Mouse (Mus musculus) embryonic facial prominence, embryonic 10.5 days (tissue): Measurements from ENCODE around the gene Bud31. TPM values are rescaled to one million over a fixed set of nuclear protein-coding genes. Genes with fewer than 3 reads are reported as not detected.
"Not testable (repeated sequence)": the region's sequence is repeated elsewhere in the genome, so short reads cannot be mapped to it uniquely, and the experiment has no call there.

ENCODE experiments used
- DNase-seq: peaks from one replicate; pipeline ENCODE4 v3.0.0-alpha.2; 2017; ENCODE audit warnings: low spot score
- H3K27ac ChIP-seq: fragments of 300-500 bp; sonication (generic); replicated peaks from 2 replicates; pipeline ENCODE4 v1.5.1; 2016; ENCODE audit warnings: mild to moderate bottlenecking
- H3K27me3 ChIP-seq: fragments of 300-500 bp; sonication (generic); replicated peaks from 2 replicates; pipeline ENCODE4 v1.6.1; 2016; ENCODE audit warnings: low read depth, mild to moderate bottlenecking; ENCODE audit not compliant: poor library complexity, severe bottlenecking
- H3K36me3 ChIP-seq: fragments of 300-500 bp; sonication (generic); replicated peaks from 2 replicates; pipeline ENCODE4 v1.6.1; 2016; ENCODE audit warnings: mild to moderate bottlenecking, moderate library complexity
- H3K4me1 ChIP-seq: fragments of 300-500 bp; sonication (generic); 2 replicates; pipeline ENCODE4 v1.6.1; 2016
- H3K4me3 ChIP-seq: fragments of 300-500 bp; sonication (generic); 2 replicates; pipeline ENCODE4 v1.5.1; 2016; ENCODE audit warnings: mild to moderate bottlenecking, moderate library complexity
- H3K9me3 ChIP-seq: fragments of 300-500 bp; sonication (generic); 2 replicates; pipeline ENCODE4 v1.6.1; 2016; ENCODE audit warnings: mild to moderate bottlenecking
- WGBS: fragments of 180-500 bp; shearing (Covaris S2); methylation state at CpG from one replicate; pipeline ENCODE4 v1.1.7; 2016; 5-methylcytosine and 5-hydroxymethylcytosine counted together
- polyA plus RNA-seq: library from polyadenylated mRNA; unstranded; fragments of >200 nt; fragmentation: Nextera tagmentation; extraction: Ambion mirVana; gene quantifications from 2 replicates; pipeline ENCODE4 v1.2.1, GENCODE M21; 2016

Bud31 gene
- polyA plus RNA-seq, 1 experiment from 2014 or later, result 250 TPM

DNA sequence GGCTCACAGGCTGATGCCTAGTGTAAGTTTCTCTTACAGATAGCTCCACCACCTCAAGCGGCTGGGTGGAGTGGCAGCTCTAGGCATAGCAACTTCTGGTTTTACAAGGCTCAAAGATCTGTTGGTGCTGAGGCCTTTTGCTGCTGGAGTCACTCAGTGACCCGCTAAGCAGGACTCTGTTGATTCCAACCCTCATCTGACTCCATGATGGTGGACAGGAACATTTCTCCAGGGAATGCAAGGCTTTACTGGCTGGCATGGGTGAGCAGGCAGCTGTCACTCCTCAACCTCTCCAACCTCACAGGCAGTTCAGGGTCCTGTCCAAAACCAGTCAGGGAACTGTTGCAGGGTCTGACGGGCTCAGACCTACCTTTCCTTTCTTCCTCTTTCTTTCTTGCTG, 9.2 kb upstream of the Bud31 start:
- 96% methylated on average over 3 of the region's 3 CpGs for whole genome bisulfite sequencing
- Histone ChIP-seq H3K9me3 (no peaks in the 10 kb centered on the region), H3K27ac (no peak overlapping the region), H3K36me3 (peaks cover 100% of the 10 kb centered on the region), H3K27me3 (no peaks in the 10 kb centered on the region), H3K4me1 (no peaks in the 10 kb centered on the region), H3K4me3 (no peak overlapping the region)
- no peak for DNase-seq

DNA sequence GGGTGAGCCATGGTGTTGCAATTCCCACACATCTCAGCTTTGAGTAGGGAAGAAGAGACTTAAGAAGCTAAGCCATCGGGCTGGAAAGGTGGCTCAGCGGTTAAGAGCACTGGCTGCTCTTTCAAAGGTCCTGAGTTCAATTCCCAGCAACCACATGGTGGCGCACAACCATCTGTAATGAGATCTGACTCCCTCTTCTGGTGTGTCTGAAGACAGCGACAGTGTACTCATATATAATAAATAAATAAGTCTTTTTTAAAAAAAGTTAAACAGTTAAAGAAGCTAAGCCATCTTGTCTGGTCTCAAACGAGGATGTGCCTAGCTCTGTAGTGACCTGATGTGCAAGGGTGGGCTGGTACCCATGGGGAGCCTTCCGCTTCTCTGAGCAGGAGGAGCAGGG, 6.9 kb upstream of the Bud31 start:
- H3K4me1 ChIP-seq, H3K27me3 ChIP-seq, DNase-seq, H3K4me3 ChIP-seq, H3K9me3 ChIP-seq, H3K27ac ChIP-seq: not testable (repeated sequence)
- 92% methylated on average over 6 of the region's 6 CpGs for WGBS
- H3K36me3 ChIP-seq, result peaks cover 97% of the 10 kb centered on the region

DNA sequence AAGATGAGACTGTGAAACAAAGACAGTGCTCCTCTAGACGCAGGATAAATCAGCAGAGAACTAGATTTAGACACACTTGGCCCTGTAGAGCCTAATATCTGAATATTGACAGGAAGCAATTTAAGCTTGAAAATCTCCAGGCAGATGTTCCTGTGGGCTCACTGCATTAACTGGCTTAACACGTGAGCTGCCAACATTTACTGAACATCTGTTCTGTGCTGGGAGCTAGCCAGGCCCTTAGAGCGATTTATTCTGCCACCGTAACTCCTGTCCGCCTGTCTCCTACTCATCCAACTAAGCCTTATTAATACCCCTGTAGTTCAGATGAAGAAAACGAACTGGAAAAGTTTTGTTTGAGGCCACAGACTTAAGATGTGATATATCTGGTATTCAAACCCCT, 1.3 kb upstream of the Bud31 start:
- H3K4me3 ChIP-seq, result peak overlapping the region; percentile 93
- DNase-seq, result no peak
- H3K27me3 ChIP-seq, result no peaks in the 10 kb centered on the region
- no peaks in the 10 kb centered on the region for H3K9me3 ChIP-seq
- peaks cover 68% of the 10 kb centered on the region for H3K36me3 ChIP-seq
- WGBS, result 25% methylated on average over 6 of the region's 6 CpGs
- H3K27ac ChIP-seq, result peak overlapping the region; percentile 98
- peaks cover 26% of the 10 kb centered on the region for H3K4me1 ChIP-seq

DNA sequence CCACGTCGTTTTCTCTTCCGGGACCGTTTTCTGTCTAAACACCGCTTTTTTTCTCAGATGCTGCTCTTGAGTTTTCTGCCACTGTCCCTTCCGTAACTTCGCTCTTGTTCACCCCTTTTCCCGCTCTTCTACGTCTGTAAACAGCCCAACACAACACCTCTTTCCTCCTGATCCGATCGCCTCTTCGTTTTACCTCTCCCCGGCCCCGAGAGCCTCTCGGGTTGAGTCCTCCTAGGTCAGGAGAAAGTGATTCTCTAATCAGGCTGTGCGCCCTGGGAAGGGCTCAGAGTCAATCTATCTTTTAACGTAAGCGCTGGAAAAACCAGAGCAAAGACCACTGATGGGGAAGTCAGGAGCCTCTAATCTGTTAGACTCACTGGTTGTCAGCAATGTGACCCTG, 449 bp downstream of the Bud31 start:
- H3K4me3 ChIP-seq, result peak overlapping the region; percentile 93
- H3K36me3 ChIP-seq, result peaks cover 68% of the 10 kb centered on the region
- no peaks in the 10 kb centered on the region for H3K27me3 ChIP-seq
- DNase-seq, result no peak
- peaks cover 26% of the 10 kb centered on the region for H3K4me1 ChIP-seq
- peak overlapping the region; percentile 98 for H3K27ac ChIP-seq
- under 1% methylated on average over 18 of the region's 18 CpGs for WGBS
- H3K9me3 ChIP-seq, result no peaks in the 10 kb centered on the region

DNA sequence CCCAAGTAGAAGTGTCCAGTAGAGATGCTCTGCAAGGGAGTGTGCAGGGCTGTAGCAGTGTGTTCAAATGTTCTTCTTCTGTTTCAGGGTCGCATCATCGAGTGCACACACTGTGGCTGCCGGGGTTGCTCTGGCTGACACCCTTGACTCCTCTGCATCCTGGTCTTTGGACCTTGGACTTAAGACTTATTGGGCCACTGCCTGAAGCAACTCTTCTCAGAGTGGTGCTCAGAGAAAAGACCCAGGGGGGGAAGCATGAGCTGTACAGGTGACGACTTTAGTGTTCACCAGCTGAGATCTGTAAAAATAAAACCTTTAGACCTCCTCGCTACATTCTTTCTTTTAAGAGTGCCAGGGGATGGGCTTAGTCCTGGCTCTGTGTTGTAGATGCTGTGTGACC, 7.6 kb downstream of the Bud31 start:
- no peaks in the 10 kb centered on the region for H3K9me3 ChIP-seq
- no peak overlapping the region for H3K4me3 ChIP-seq
- no peak for DNase-seq
- 93% methylated on average over 5 of the region's 5 CpGs for WGBS
- H3K4me1 ChIP-seq, result no peaks in the 10 kb centered on the region
- no peak overlapping the region for H3K27ac ChIP-seq
- H3K27me3 ChIP-seq, result no peaks in the 10 kb centered on the region
- peaks cover 100% of the 10 kb centered on the region for H3K36me3 ChIP-seq

DNA sequence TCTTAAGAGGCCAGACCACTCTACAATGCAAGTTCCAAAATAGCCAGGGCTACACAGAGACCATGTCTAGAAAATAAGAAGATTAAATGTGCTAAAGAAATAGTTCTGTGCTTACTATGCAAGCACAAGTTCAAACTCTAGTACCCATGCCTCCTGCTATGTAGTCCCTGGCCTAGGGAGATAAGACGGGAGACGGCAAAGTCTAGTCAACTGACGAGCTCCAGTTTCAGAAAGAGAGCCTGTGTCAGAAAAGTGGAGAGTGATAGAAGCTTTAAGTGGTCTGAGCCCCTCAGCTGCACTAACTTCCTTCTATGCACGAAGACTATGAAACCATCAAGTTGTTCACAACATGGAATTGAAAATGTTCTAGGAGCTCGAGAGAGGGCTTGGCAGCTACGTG, 9.1 kb downstream of the Bud31 start:
- no peak for DNase-seq
- Histone ChIP-seq H3K27me3 (no peaks in the 10 kb centered on the region), H3K4me3 (no peak overlapping the region), H3K36me3 (peaks cover 100% of the 10 kb centered on the region), H3K4me1 (no peaks in the 10 kb centered on the region), H3K9me3 (no peaks in the 10 kb centered on the region), H3K27ac (no peak overlapping the region)
- 92% methylated on average over 6 of the region's 6 CpGs for WGBS

DNA sequence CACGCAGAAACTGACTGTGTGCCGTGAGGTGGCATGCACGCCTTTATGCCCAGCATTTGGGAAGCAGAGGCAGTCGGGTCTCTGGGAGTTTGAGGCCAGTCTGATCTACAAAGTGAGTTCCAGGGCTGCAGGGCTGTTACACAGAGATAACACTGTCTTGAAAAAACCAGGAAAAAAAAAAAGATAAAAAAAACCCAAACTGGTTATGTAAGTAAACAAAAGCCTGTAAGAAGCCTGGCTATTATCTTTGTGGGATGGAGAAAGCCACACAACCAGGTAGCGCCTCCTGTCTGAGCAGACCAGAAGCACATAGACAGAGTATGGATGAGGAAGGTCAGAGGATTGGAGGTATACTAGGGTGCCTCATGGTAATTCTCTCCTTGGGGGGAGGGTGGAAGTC, 12.5 kb downstream of the Bud31 start:
- Histone ChIP-seq H3K9me3 (no peaks in the 10 kb centered on the region), H3K4me1 (no peaks in the 10 kb centered on the region), H3K27ac (no peak overlapping the region), H3K27me3 (no peaks in the 10 kb centered on the region), H3K4me3 (no peak overlapping the region), H3K36me3 (peaks cover 92% of the 10 kb centered on the region)
- WGBS, result 91% methylated on average over 5 of the region's 5 CpGs
- no peak for DNase-seq

DNA sequence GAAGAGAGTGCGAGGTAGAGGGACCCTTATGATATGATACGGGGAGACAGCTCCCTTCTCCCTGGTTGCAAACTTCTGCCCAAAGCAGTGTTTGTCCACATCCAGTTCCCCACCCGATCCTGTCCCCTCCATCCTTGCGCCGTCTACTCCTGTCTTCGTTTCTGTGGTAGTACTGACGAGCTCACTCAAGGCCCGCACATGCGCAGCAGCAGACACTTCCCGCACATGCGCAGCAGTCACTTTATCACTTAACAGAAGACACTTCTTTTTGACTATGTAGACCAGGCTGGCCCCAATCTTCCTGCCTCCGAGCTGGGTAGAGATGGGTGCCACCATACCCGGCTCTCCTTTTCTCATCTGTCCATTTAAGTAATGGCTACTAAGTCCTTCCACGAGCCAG, 21.2 kb downstream of the Bud31 start:
- H3K36me3 ChIP-seq, result peaks cover 81% of the 10 kb centered on the region
- no peaks in the 10 kb centered on the region for H3K27me3 ChIP-seq

DNA sequence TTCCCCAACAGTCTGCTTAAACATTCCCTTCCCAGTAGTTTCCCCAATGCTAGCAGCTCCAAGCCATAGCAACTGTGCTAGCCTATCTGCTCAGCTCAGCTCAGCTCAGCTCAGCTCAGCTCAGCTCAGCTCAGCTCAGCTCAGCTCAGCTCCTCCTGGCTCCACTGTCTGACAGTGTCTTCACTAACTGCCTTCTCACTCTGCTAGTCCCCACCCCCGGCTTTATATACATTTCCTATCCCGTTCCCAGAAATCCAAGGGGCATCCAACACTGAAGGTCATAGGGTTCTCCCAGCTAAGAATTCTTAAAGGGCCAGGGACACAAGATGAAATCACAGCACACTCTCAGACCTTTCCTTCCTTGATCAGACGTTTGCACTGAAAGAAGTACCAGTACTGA, 24.5 kb downstream of the Bud31 start:
- H3K4me1 ChIP-seq, result peaks cover 33% of the 10 kb centered on the region
- WGBS, result 73% methylated on average over 3 of the region's 3 CpGs
- no peak overlapping the region for H3K27ac ChIP-seq
- DNase-seq, result no peak
- no peaks in the 10 kb centered on the region for H3K9me3 ChIP-seq
- no peak overlapping the region for H3K4me3 ChIP-seq
- H3K36me3 ChIP-seq, result peaks cover 57% of the 10 kb centered on the region
- no peaks in the 10 kb centered on the region for H3K27me3 ChIP-seq

More for the DNA sequence above, 21.2 kb downstream of the Bud31 start:
- WGBS, result 94% methylated on average over 14 of the region's 14 CpGs
- Histone ChIP-seq H3K9me3 (no peaks in the 10 kb centered on the region), H3K4me1 (peaks cover 16% of the 10 kb centered on the region), H3K27ac (no peak overlapping the region), H3K4me3 (no peak overlapping the region)
- no peak for DNase-seq

DNA sequence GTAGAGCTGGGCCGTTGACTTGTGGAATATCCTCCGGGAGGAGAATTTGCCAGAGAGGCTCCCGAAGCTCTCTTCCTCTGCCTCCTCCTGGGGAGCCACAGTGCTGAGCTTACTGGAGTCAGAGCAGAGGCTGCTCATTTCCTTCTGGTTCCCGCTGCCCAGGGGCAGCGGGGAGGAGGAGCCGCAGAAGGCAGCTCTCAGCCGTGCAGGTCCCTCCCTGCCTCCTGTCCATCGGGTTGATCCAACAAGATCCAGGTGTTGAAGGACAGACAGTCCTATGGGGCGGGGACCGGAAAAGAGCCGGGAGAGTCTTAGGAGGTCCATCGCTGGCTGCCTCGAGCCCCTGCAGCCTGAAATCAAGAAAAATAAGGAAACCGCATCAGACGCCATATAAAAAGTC, 25.0 kb downstream of the Bud31 start:
- no peak overlapping the region for H3K27ac ChIP-seq
- peaks cover 33% of the 10 kb centered on the region for H3K4me1 ChIP-seq
- no peaks in the 10 kb centered on the region for H3K27me3 ChIP-seq
- WGBS, result 86% methylated on average over 15 of the region's 15 CpGs
- H3K36me3 ChIP-seq, result peaks cover 56% of the 10 kb centered on the region
- no peak overlapping the region for H3K4me3 ChIP-seq
- H3K9me3 ChIP-seq, result no peaks in the 10 kb centered on the region
- DNase-seq, result no peak

DNA sequence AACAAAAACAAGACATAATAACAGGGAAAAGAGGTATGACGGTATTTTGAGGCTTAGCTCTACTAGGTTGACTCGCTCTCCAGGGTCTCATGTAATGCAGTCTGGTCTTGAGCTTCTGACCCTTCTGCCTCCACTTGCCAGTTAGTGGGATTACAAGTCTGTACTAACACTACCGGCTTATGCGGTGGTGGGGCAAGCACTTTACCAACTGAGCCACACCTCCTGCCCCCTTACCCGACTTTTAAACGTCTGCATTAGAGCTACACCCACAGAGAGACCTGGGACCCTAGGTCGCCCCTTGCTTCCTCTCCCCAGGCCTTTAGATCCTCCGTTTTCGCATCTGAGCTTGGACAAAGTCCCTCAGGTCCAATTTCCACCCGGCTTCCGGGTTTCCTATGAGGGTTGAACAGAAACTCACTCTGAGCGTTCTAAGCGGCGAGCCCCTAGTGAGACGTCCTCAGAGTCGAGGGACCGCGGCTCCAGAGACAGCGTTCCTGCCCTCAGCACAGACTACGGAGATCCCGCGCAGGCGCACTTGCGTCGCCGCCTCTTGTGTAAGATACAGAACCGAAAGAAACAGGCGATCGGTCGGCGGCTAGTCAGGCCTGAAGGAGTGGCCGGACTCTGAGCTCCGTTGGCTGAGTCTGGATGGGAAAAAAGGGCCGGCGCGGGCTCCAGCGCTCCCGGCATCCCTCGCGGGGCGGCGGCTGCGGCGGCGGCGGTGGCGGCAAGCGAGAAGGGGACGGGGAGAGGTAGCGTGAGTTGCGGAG, 26.6 kb downstream of the Bud31 start, which contains the start of the genes Ptcd1 and Cpsf4:
TSS of gene Ptcd1 (minus strand) at position 573 of the 770 bp plus-strand sequence.
TSS of gene Cpsf4 (plus strand) at position 678 of the 770 bp plus-strand sequence.
- under 1% methylated on average over 51 of the region's 51 CpGs for WGBS
- Histone ChIP-seq H3K36me3 (peaks cover 56% of the 10 kb centered on the region), H3K4me3 (peak within 1 kb of the TSS; percentile 87), H3K27me3 (no peaks in the 10 kb centered on the region), H3K9me3 (no peaks in the 10 kb centered on the region), H3K27ac (peak within 1 kb of the TSS; percentile 92), H3K4me1 (peaks cover 33% of the 10 kb centered on the region)
- DNase-seq, result peak; percentile 99

DNA sequence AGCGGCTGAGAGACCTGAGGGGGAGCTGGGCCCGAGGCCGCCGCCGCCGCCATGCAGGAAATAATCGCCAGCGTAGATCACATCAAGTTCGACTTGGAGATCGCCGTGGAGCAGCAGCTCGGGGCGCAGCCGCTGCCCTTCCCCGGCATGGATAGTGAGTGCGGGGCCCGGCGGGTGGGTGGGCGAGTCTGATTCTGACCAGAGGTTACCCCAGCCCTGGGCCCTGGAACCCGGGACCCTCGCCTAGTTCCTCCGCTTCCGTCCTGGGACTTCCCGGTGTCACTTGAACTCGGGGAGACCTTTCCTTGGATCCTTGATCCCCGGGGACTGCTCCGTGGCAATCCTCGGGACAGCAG, 27.1 kb downstream of the Bud31 start:
- peaks cover 57% of the 10 kb centered on the region for H3K36me3 ChIP-seq
- DNase-seq, result no peak
- H3K9me3 ChIP-seq, result no peaks in the 10 kb centered on the region
- peaks cover 33% of the 10 kb centered on the region for H3K4me1 ChIP-seq
- peak overlapping the region; percentile 87 for H3K4me3 ChIP-seq
- WGBS, result under 1% methylated on average over 28 of the region's 28 CpGs
- peak overlapping the region; percentile 92 for H3K27ac ChIP-seq
- no peaks in the 10 kb centered on the region for H3K27me3 ChIP-seq

DNA sequence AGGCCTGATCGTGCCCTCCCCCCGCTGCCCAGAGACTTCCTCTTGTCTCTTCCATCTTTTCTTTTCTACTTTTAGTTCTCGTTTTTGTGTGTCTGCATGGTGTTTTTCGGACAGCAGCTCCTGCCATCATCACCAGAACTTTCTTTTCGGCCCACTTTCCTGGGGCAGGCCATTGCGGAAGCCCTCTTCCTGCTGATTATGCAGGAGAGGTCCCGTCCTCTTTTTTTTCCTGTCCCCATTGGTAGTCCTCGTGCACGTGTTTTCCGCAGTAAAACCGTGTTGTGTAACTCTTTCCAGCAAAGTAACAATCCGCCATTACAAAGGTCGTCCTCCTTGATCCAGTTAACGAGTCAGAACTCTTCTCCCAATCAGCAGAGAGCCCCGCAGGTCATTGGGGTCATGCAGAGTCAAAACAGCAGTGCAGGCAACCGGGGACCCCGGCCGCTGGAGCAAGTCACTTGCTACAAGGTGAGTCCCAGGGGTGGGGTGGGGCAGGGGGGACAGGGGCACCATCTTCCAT, 38.4 kb downstream of the Bud31 start:
- whole genome bisulfite sequencing, result 82% methylated on average over 18 of the region's 18 CpGs
- Histone ChIP-seq H3K27me3 (no peaks in the 10 kb centered on the region), H3K36me3 (peaks cover 100% of the 10 kb centered on the region), H3K27ac (no peak overlapping the region), H3K4me1 (no peaks in the 10 kb centered on the region), H3K4me3 (no peak overlapping the region), H3K9me3 (no peaks in the 10 kb centered on the region)
- DNase-seq, result no peak
